Mouse (Mus musculus) urinary bladder, postnatal 4 days (tissue): Measurements from ENCODE around the gene Zc3hav1.
A peak's percentile ranks its signal among the peaks of the same experiment; 100 is the strongest.
"Not testable (repeated sequence)": the region's sequence is repeated elsewhere in the genome, so short reads cannot be mapped to it uniquely, and the experiment has no call there.

Source experiments
- DNase-seq, 2 experiments: peaks; one replicate each; pipeline ENCODE4 v3.0.0; 2021 to 2022; ENCODE audit warnings: low spot score in 2 of 2

Gene Zc3hav1

GRCm38 (mm10) chr6:38353811-38354722 lies at the start of gene Zc3hav1:
Gene Zc3hav1, minus strand, starts transcription at chr6:38354603.
- DNase-seq = peak; percentile 68 to 75

DNA sequence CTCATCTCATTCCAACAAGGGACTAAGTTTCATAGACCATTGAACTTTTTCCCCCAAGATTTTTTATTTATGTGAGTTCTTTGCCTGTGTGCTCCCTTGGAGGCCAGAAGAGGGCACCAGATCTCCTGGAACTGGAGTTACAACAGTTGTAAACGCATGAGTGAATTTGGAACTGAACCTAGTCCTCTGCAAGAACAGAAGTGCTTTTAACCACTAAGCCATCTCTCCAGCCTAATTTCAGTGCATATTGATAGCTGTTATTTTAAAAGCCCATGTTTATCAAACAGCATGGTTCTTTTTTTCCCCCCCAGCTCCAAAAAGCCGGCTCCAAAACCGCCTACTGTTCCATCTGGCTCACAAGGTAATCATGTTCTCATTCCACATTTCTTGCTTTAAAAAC lies 35.3 kb upstream of the Zc3hav1 start:
- DNase-seq = no peak

GRCm38 (mm10) chr6:38381129-38381771 lies 26.8 kb upstream of the Zc3hav1 start, which contains the start of gene Ttc26:
Gene Ttc26, plus strand, starts transcription at chr6:38381469.
- peak; percentile 78 to 86 for DNase-seq

DNA sequence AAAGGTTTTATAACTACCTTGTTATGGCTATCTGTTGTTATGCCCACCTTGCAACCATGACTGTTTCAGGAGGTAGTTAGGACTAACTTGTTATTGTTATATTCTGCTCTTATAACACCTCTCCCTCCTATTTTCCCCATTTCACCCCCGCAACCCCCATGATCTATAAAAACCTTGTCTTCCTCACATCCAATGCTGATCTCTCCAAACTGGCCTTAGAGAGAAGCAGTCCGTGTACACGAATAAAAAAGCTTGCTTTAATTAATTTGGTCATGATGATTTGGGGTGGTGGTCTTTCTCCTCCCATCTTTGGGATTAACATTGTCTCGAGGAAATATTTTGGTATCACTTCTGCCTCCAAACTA lies 26.3 kb upstream of the Zc3hav1 start:
- DNase-seq = no peak

GRCm38 (mm10) chr6:38374271-38374670 lies 19.9 kb upstream of the Zc3hav1 start:
- no peak for DNase-seq

GRCm38 (mm10) chr6:38369945-38370344 lies 15.5 kb upstream of the Zc3hav1 start:
- no peak for DNase-seq

GRCm38 (mm10) chr6:38364121-38364520 lies 9.7 kb upstream of the Zc3hav1 start:
- no peak for DNase-seq

DNA sequence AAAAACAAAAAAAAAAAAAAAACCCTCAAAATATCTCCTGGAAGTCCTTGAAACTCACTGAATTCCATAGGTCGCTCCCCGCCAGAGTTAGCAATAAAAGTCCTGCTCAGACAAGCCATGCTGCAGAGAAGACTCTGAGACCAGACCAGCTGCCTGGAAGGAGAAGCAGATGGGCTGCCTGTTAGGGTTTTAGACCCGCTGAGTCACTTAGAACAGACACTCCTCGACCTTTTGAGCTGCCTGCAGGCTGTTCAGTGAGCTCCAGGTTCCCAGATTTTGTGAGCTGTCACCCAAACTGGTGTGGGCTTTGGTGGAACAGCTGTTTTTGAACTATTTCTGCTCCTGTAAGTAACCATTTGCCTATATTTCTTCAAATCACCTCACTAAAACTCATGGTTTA lies 9.0 kb upstream of the Zc3hav1 start:
- no peak for DNase-seq

GRCm38 (mm10) chr6:38361937-38362336 lies 7.5 kb upstream of the Zc3hav1 start:
- no peak for DNase-seq

DNA sequence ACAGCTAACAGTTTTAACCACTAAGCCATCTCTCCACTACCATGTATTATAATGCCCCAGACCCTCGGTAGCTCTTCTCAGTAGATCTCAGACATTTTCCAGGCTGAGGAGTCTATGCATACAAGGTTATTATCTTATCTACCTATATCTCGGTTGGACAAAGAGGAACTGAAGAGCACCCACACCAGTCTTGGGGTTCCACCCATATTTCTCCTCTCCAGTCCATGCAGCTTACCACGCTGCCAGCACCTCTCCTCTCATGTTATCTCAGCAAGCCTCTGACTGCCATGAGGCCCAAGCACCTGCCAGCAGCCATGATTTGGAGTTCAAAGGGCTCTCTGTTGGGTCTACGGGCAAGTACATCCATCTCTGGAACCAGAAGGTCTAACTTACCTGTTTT lies 6.7 kb upstream of the Zc3hav1 start:
- no peak for DNase-seq

- no peak for DNase-seq
Measured at GRCm38 (mm10) chr6:38359736-38360499, 5.5 kb upstream of the Zc3hav1 start.

- DNase-seq = not testable (repeated sequence)
Measured at GRCm38 (mm10) chr6:38359044-38359735, 4.8 kb upstream of the Zc3hav1 start.

- DNase-seq = no peak
Measured at GRCm38 (mm10) chr6:38358253-38359027, 4.0 kb upstream of the Zc3hav1 start.

- no peak for DNase-seq
Measured at GRCm38 (mm10) chr6:38357603-38358252, 3.3 kb upstream of the Zc3hav1 start.

- DNase-seq = peak in 1 of 2 experiments; percentile 33
Measured at GRCm38 (mm10) chr6:38356661-38357433, 2.4 kb upstream of the Zc3hav1 start.

- no peak for DNase-seq
Measured at GRCm38 (mm10) chr6:38355862-38356261, 1.5 kb upstream of the Zc3hav1 start.

DNA sequence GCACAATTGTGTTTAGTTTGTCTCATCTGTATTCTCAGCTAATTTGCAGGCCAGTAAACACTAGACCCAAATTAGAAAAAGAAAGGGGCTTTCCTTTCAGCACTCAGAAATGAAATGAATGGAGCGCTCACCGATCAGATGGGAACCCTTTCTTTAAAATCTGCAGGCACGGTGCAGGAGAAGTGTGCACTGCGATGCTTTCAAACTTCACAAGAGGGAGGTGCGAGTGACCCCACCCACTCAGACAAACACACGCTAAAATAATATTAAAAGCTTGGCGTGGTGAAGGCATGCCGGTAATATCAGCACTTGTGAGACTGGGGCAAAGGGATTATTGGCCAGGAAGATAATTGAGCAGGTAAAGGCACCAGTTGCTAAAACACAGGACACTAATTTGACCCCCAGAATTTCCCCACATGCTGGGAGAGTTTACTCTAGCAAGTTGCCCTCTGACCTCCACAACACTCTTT lies 986 bp upstream of the Zc3hav1 start:
- DNase-seq = no peak

- no peak for DNase-seq
Measured at GRCm38 (mm10) chr6:38354723-38355353, 435 bp upstream of the Zc3hav1 start.

DNA sequence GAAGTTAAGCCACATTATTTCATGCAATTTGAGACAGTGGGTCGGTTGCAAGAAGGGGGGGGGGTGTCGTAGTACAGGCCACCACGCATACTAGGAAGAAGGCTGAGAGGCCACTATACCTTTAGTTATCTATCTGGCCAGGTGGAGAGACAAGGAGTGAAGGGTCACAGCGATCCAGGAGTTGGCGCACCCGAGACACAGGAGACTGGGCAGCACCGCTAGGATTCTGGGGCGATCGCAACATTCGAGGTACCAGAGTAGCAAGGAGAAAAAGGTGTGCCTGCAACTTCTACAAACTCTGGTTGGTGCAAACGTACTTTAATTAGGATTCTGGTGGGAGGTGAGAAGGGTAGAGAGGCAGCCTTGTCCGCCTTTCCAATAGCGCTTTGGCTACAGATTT lies 1.2 kb downstream of the Zc3hav1 start:
- DNase-seq = no peak
